Mouse (Mus musculus): ENCODE measurements around the gene Irf2bp1. TPM values are rescaled to one million over a fixed set of nuclear protein-coding genes. Genes with fewer than 3 reads are reported as not detected.
A peak's percentile ranks its signal among the peaks of the same experiment; 100 is the strongest.

The Irf2bp1 gene
- 10 to 100 TPM; 18.2 to 20.5 TPM for total RNA-seq (2021)
- long read RNA-seq, experiment 1, transcript Irf2bp1-201 (1 exons, 2,734 nt) = major isoform, 75 of 76 reads
- long read RNA-seq, experiment 1, partial matches to known transcripts = 0 of 76 reads
- long read RNA-seq, experiment 1, other reads (novel, unspliced or antisense) = 1 of 76 reads
- long read RNA-seq, experiment 2, transcript Irf2bp1-201 (1 exons, 2,734 nt) = major isoform, 71 of 73 reads
- long read RNA-seq, experiment 2, partial matches to known transcripts = 0 of 73 reads
- long read RNA-seq, experiment 2, other reads (novel, unspliced or antisense) = 2 of 73 reads

GRCm38 (mm10) chr7:19003902-19004630 is at the start of gene Irf2bp1:
Gene Irf2bp1 (plus strand): TSS chr7:19004044.
- Histone ChIP-seq H3K27ac (peak within 1 kb of the TSS; percentile 95), H3K4me3 (peak within 1 kb of the TSS; percentile 78)
- intact Hi-C loops (cut with DNase I) = loop anchor here (2.0 kb wide), 1 partner anchor 107 kb away; no protein-coding TSS in a partner anchor
- DNase-seq = peak; percentile 96
- TF ChIP-seq CTCF (IDR thresholded peaks at IDR 0.05) = no peak

GRCm38 (mm10) chr7:18957569-18958383 is 46.1 kb upstream of the Irf2bp1 start:
- peak; percentile 82 for DNase-seq
- Histone ChIP-seq H3K4me3 (peak overlapping the region; percentile 81), H3K27ac (peak overlapping the region; percentile 80)
- peak; percentile 12; the same call in 1 of the 2 replicates for TF ChIP-seq CTCF (IDR thresholded peaks at IDR 0.05)
- intact Hi-C loops (cut with DNase I) = no loop called here

DNA sequence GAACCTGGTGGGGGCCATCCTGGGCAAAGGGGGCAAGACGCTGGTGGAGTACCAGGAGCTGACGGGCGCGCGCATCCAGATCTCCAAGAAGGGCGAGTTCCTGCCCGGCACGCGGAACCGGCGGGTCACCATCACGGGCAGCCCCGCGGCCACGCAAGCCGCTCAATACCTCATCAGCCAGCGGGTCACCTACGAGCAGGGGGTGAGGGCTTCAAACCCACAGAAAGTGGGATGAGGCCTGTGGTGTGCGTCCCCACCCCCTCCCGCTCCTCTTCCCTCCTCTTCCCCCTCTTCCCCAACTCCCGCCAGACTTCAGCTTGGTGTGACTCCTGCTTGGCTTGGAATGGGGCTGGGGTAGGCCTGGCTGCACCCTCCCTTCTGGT is 45.5 kb upstream of the Irf2bp1 start:
- Histone ChIP-seq H3K27ac (peak overlapping the region; percentile 76), H3K4me3 (peak overlapping the region; percentile 81)
- intact Hi-C loops (cut with DNase I) = no loop called here
- DNase-seq = no peak
- TF ChIP-seq CTCF (IDR thresholded peaks at IDR 0.05) = no peak

GRCm38 (mm10) chr7:18959446-18959845 is 44.4 kb upstream of the Irf2bp1 start:
- H3K27ac ChIP-seq = peak overlapping the region; percentile 76
- peak; percentile 27 for DNase-seq
- H3K4me3 ChIP-seq = no peak overlapping the region
- intact Hi-C loops (cut with DNase I) = no loop called here
- TF ChIP-seq CTCF (IDR thresholded peaks at IDR 0.05) = no peak

DNA sequence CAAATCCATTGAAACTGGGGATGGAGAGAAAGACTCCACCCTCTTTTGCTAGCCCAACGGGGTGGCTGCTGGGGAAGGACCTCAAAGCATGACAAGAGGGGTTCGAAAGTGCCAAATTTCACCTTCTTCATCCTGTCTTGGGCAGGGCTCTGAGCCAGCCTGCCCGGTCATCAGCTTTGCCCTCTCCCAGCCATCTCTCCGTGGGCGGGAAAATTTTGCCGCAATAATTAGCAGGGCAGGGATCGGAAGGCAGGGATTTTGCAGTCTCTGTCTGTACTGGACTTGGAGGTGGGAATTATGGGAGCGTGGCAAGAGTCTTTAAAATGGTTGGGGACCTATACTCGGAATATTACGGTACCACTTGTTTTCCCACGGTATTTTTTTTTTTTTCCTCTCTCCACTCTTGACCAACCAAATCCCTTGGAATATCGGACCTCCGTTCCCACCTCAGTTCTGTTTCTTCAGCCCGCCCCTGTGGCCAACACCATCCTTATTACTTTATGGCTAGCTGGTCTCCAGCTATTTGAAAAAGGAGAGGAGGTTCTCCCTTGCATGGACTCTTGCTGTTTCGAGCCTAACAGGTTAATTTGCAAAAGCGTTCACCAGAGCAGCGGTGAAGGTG is 41.6 kb upstream of the Irf2bp1 start:
- no peak for TF ChIP-seq CTCF (IDR thresholded peaks at IDR 0.05)
- DNase-seq = no peak
- intact Hi-C loops (cut with DNase I) = no loop called here
- no peak overlapping the region for H3K27ac ChIP-seq
- no peak overlapping the region for H3K4me3 ChIP-seq

DNA sequence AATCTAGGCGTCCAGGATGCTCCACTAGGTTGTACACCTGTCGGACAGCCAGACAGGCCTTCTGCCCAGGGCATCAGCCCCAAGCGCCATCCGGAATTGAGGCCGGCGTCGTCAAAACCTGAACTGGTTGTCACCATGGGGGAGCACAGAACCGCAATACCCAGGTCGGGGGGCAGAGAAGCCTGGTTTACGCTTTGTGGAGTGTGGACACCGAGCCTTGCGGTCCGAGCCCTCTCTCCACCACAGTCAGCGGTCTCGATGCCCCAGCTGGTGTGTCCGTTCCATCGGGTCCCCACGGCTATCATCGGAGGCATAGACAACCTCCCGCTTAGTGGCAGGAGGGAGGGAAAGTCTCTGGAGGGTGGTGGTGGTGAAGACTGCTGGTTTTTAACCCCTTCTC is 41.0 kb upstream of the Irf2bp1 start:
- DNase-seq = no peak
- intact Hi-C loops (cut with DNase I) = no loop called here
- H3K27ac ChIP-seq = no peak overlapping the region
- no peak overlapping the region for H3K4me3 ChIP-seq
- TF ChIP-seq CTCF (IDR thresholded peaks at IDR 0.05) = no peak

DNA sequence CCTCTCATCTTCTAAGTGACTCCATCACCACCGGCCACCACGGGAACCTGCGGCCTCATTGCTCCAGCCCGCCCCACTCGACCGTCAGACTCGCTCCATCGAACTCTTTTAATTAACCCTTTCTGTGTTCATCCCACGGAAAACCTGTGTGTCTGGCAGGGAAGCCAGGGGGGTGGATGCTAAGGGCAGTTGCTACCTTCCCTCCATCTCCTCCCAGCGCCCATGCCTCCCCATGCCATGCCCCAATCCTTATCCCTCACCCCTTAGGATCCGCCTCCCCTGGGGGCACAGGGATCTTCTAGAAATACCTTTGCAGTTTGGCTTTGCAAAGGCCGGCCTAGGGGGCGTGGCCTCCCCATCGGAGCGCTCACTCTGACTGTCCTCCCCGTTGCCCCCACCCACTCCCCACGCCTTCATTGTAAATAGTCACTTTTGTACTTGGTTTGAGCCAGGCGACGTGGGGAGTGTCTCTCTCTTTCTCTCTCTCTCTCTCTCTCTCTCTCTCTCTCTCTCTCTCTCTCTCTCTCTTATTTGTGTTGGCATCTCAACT is 40.5 kb upstream of the Irf2bp1 start:
- TF ChIP-seq CTCF (IDR thresholded peaks at IDR 0.05) = no peak
- intact Hi-C loops (cut with DNase I) = no loop called here

DNA sequence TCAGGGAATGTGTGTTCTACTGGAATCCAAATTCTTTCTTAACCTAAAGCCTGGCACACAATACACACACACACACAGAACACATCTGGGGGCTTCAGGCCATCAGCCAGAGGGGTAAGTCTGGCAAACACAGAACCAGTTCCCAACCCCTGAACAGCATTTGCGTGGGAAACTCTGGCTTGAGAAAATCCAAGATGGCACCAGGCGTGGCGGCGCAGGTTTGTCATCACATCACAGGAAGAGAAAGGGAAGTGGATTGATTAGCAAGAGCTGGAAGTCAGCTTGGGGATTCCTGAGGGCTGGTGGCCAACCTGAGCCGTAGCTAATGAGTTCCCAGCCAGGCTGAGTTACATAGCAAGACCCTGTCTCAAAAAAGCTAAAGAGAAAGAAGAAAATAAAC is 38.5 kb upstream of the Irf2bp1 start:
- Histone ChIP-seq H3K4me3 (no peak overlapping the region), H3K27ac (no peak overlapping the region)
- no peak for TF ChIP-seq CTCF (IDR thresholded peaks at IDR 0.05)
- DNase-seq = no peak
- intact Hi-C loops (cut with DNase I) = no loop called here

More for the DNA sequence above, 40.5 kb upstream of the Irf2bp1 start:
- Histone ChIP-seq H3K27ac (no peak overlapping the region), H3K4me3 (no peak overlapping the region)
- DNase-seq = no peak

- Histone ChIP-seq H3K27ac (no peak overlapping the region), H3K4me3 (no peak overlapping the region)
- no peak for DNase-seq
- TF ChIP-seq CTCF (IDR thresholded peaks at IDR 0.05) = no peak
- intact Hi-C loops (cut with DNase I) = no loop called here
Observed at GRCm38 (mm10) chr7:18967603-18968002, 36.2 kb upstream of the Irf2bp1 start.

- no peak for DNase-seq
- intact Hi-C loops (cut with DNase I) = no loop called here
- Histone ChIP-seq H3K27ac (no peak overlapping the region), H3K4me3 (no peak overlapping the region)
- peak; percentile 11; the same call in 1 of the 2 replicates for TF ChIP-seq CTCF (IDR thresholded peaks at IDR 0.05)
Observed at GRCm38 (mm10) chr7:18970956-18971355, 32.9 kb upstream of the Irf2bp1 start.

GRCm38 (mm10) chr7:18978381-18978780 is 25.5 kb upstream of the Irf2bp1 start:
- H3K27ac ChIP-seq = no peak overlapping the region
- DNase-seq = no peak
- H3K4me3 ChIP-seq = no peak overlapping the region
- intact Hi-C loops (cut with DNase I) = no loop called here
- no peak for TF ChIP-seq CTCF (IDR thresholded peaks at IDR 0.05)

DNA sequence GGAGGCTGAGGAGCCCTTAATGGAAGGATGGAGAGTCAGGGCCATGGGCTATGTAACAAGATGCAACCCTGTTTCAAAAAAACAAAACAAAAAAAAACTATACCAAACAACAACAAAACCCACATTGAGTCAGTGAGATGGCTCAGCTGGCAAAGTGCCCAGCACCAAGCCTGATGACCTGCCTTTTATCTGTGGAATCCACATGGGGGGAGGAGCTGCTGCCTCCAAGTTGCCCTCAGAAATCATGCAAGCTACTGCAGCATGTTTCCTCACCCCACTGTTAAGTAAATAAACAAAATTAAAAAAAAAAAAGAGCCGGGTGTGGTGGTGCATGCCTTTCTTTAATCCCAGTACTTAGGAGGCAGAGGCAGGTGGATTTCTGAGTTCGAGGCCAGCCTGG is 17.3 kb upstream of the Irf2bp1 start:
- intact Hi-C loops (cut with DNase I) = no loop called here
- TF ChIP-seq CTCF (IDR thresholded peaks at IDR 0.05) = no peak
- Histone ChIP-seq H3K27ac (no peak overlapping the region), H3K4me3 (no peak overlapping the region)
- DNase-seq = no peak
